Mouse (Mus musculus): ENCODE measurements around the gene Ankrd52. TPM values are rescaled to one million over a fixed set of nuclear protein-coding genes. Genes with fewer than 3 reads are reported as not detected.

Ankrd52 gene
- polyA plus RNA-seq, 1 experiment from 2014 or later, result 13.4 TPM

DNA sequence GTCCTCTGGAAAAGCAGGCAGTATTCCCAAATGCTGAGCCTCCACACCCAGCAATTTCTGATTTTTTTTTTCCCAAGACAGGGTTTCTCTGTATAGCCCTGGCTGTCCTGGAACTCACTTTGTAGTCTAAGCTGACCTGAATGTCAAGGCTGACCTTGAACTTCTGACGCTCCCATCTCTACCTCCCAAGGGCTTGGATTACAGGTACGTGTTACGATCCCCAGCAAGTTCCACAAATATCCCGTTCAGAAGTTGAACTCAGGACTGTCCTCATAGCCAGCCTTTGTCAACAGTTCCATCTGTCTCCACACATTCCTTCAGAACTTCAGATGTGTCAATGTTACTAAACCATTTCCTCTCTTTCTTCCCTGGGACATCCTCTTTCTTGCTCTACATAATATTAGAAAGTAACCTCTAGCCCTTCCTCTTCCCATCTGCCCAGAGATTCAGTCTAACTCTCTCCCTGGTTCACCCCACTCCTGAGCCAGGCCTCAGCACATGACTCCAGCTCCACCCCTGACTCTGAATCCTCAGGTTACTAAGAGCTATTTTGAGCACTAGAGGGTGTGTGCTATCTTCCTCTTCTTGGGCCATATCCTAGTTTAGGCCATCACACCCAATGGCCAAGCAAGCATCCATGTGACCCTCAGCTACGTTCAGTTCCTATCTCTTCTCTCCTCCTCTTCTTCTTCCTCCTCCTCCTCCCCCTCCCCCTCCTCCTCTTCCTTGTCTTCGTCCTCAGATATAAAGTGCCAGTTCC is 3.7 kb upstream of the Ankrd52 start:
- peak overlapping the region; percentile 39 for H3K27ac ChIP-seq (ENCODE audit: low read depth, low read length)
- DNase-seq (ENCODE audit: low spot score) (no peak), ATAC-seq (replicated peaks; ENCODE audit: low FRiP score) (no peak)
- 58% methylated on average over 6 of the region's 6 CpGs for WGBS
- no peak overlapping the region for H3K4me2 ChIP-seq
- H3K4me3 ChIP-seq (ENCODE audit: low read depth, low read length), result no peak overlapping the region
- no peaks in the 10 kb centered on the region for H3K9me3 ChIP-seq (ENCODE audit: control insufficient read depth, low read length)
- H3K4me1 ChIP-seq (replicated peaks; ENCODE audit: control insufficient read depth, insufficient read depth, low read length), result peaks cover 20% of the 10 kb centered on the region
- 0 out of 2 replicates have a peak overlapping the region, but pooled peaks have one; percentile 34 for H3K9ac ChIP-seq (ENCODE audit: low read depth, low read length)
- no peaks in the 10 kb centered on the region for H3K36me3 ChIP-seq (ENCODE audit: control insufficient read depth, insufficient read depth, low read length)
- H3K27me3 ChIP-seq (replicated peaks; ENCODE audit: control insufficient read depth, insufficient read depth, low read length), result no peaks in the 10 kb centered on the region

DNA sequence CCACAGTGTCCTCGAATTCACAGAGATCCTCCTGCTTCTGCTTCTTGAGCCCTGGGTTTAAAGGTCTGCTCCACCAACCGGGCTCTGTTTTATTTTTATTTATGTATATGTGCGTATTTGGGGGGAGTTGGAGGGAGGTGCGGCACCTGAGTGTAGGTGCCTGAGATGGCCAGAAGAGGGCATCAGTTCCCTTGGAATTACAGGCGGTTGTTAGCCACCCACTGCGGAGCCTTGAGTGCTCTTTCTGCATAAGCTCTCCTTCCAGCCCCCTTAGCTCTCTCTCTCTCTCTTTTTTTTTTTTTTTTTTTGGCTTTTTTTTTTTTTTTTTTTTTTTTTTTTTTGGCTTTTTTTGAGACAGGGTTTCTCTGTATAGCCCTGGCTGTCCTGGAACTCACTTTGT is 2.5 kb upstream of the Ankrd52 start:
- peaks cover 7% of the 10 kb centered on the region; the same call in 1 of the 2 replicates for H3K36me3 ChIP-seq (ENCODE audit: control insufficient read depth, insufficient read depth, low read length)
- WGBS, result 76% methylated on average over 6 of the region's 6 CpGs
- no peak overlapping the region for H3K27ac ChIP-seq (ENCODE audit: low read depth, low read length)
- no peak for ATAC-seq (replicated peaks; ENCODE audit: low FRiP score)
- no peaks in the 10 kb centered on the region for H3K9me3 ChIP-seq (ENCODE audit: control insufficient read depth, low read length)
- peaks cover 29% of the 10 kb centered on the region for H3K4me1 ChIP-seq (replicated peaks; ENCODE audit: control insufficient read depth, insufficient read depth, low read length)
- H3K27me3 ChIP-seq (replicated peaks; ENCODE audit: control insufficient read depth, insufficient read depth, low read length), result no peaks in the 10 kb centered on the region
- no peak overlapping the region for H3K9ac ChIP-seq (ENCODE audit: low read depth, low read length)
- no peak overlapping the region for H3K4me2 ChIP-seq
- DNase-seq (ENCODE audit: low spot score), result no peak
- H3K4me3 ChIP-seq (ENCODE audit: low read depth, low read length), result no peak overlapping the region

DNA sequence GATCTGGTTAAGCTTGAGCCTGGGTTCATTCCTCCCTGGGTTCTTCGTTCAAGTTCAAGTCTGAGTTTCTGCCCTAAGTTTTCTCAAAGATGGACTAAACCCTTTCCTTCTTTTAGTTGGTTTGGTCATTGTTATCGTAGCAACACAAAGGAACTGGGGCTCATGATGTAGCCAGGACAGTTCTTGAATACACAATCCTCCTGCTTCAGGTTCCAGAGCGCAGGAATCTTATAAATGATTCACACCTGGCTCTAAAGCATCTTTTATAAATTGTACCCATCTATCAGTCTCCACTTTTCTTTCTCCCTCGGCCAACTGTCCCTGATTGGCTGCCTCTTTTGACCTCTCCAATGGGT is 838 bp upstream of the Ankrd52 start:
- Histone ChIP-seq H3K36me3 (ENCODE audit: control insufficient read depth, insufficient read depth, low read length) (peaks cover 9% of the 10 kb centered on the region; the same call in 1 of the 2 replicates), H3K27ac (ENCODE audit: low read depth, low read length) (peak overlapping the region; percentile 88), H3K4me3 (ENCODE audit: low read depth, low read length) (peak overlapping the region; percentile 82), H3K9ac (ENCODE audit: low read depth, low read length) (peak overlapping the region; percentile 87), H3K27me3 (replicated peaks; ENCODE audit: control insufficient read depth, insufficient read depth, low read length) (no peaks in the 10 kb centered on the region), H3K4me2 (peak overlapping the region; percentile 84), H3K4me1 (replicated peaks; ENCODE audit: control insufficient read depth, insufficient read depth, low read length) (peaks cover 26% of the 10 kb centered on the region), H3K9me3 (ENCODE audit: control insufficient read depth, low read length) (no peaks in the 10 kb centered on the region)
- 46% methylated on average over 4 of the region's 4 CpGs for WGBS
- DNase-seq (ENCODE audit: low spot score) (no peak), ATAC-seq (replicated peaks; ENCODE audit: low FRiP score) (no peak)

DNA sequence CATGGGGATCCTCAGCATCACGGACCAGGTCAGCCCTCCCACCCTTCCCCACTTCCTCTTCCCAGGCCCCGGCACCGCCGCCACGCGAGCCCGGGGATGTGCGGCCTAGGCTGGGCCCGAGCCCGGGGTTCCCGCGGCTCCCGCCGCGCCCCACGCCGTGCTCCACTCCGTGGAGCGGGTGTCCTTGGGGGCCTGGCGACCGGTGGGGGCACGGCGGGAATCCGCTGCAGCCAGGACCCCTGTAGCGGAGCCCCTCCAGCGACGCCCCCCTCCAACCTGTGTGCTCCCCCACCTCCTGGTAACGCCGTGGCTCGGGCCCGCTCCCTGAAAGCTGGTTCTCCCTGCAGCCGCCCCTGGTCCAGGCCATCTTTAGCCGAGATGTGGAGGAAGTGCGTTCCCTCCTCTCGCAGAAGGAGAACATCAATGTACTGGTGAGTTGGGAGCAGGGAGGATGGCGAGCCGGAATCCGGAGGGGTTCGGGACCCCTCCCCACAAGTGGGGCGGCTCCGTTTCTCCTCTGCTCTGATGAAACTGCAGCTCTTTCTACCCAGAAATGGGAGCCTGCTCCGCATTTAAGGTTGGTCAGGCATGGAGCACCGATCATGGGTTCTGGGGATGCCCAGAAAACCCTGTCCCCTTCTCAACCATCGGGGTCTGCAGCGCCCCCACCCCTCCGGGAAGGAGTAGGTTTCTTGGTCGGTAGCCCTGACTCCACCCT is 466 bp downstream of the Ankrd52 start:
- Histone ChIP-seq H3K36me3 (ENCODE audit: control insufficient read depth, insufficient read depth, low read length) (peaks cover 19% of the 10 kb centered on the region), H3K4me1 (replicated peaks; ENCODE audit: control insufficient read depth, insufficient read depth, low read length) (peaks cover 26% of the 10 kb centered on the region), H3K9me3 (ENCODE audit: control insufficient read depth, low read length) (no peaks in the 10 kb centered on the region), H3K9ac (ENCODE audit: low read depth, low read length) (peak overlapping the region; percentile 87), H3K27ac (ENCODE audit: low read depth, low read length) (peak overlapping the region; percentile 88), H3K4me3 (ENCODE audit: low read depth, low read length) (peak overlapping the region; percentile 82), H3K27me3 (replicated peaks; ENCODE audit: control insufficient read depth, insufficient read depth, low read length) (no peaks in the 10 kb centered on the region), H3K4me2 (peak overlapping the region; percentile 84)
- peak; percentile 66 for ATAC-seq (replicated peaks; ENCODE audit: low FRiP score)
- DNase-seq (ENCODE audit: low spot score), result peak; percentile 70
- 0% methylated on average over 47 of the region's 47 CpGs for WGBS

DNA sequence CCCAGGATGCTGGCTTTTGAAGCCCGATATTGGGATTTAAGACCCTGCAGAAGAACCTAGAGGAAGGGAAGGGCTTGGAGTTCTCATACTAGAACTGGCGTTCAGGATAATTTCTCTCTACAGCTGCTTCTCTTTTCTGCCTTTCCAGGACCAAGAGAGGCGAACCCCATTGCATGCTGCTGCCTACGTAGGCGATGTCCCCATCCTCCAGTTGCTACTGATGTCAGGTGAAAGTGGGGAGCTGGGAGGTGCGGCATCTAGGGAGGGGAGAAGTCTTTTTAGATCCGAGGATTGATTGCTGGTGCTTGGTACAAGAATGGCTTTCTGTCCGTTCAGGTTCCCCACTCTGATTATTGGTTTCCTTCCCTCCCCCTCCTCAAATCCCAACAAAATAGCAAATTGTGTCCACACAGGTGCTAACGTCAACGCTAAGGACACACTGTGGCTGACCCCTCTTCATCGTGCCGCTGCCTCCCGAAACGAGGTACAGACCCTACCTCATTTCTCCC is 1.1 kb downstream of the Ankrd52 start:
- H3K27ac ChIP-seq (ENCODE audit: low read depth, low read length), result no peak overlapping the region
- peak overlapping the region; percentile 82 for H3K4me3 ChIP-seq (ENCODE audit: low read depth, low read length)
- ATAC-seq (replicated peaks; ENCODE audit: low FRiP score), result no peak
- H3K27me3 ChIP-seq (replicated peaks; ENCODE audit: control insufficient read depth, insufficient read depth, low read length), result no peaks in the 10 kb centered on the region
- no peaks in the 10 kb centered on the region for H3K9me3 ChIP-seq (ENCODE audit: control insufficient read depth, low read length)
- peak overlapping the region; percentile 87 for H3K9ac ChIP-seq (ENCODE audit: low read depth, low read length)
- DNase-seq (ENCODE audit: low spot score), result no peak
- peaks cover 25% of the 10 kb centered on the region for H3K4me1 ChIP-seq (replicated peaks; ENCODE audit: control insufficient read depth, insufficient read depth, low read length)
- H3K36me3 ChIP-seq (ENCODE audit: control insufficient read depth, insufficient read depth, low read length), result peaks cover 25% of the 10 kb centered on the region
- peak overlapping the region; percentile 84 for H3K4me2 ChIP-seq
- WGBS, result 65% methylated on average over 14 of the region's 14 CpGs

DNA sequence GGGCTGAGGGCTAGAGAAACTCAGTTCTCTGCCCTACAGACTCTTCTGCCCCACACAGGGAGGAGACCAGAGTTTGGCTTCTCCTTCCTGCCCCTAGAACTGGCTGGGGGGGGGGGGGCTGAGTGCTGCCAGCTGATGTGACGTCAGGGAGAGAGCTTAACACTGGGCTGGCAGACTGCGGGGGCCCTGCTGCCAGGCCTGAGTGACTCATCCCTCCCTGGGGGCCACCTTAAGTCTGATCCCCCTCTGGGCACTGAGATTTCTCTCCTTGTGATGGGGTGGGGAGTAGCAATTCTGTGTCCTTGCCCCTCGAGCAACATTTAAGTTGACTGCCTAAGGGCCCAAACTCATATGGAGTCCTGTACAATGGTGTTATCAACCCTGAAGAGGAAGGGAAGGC is 1.5 kb downstream of the Ankrd52 start:
- H3K4me2 ChIP-seq, result peak overlapping the region; percentile 84
- no peak for DNase-seq (ENCODE audit: low spot score)
- WGBS, result 80% methylated on average over 3 of the region's 3 CpGs
- H3K36me3 ChIP-seq (ENCODE audit: control insufficient read depth, insufficient read depth, low read length), result peaks cover 29% of the 10 kb centered on the region
- peak overlapping the region; percentile 82; the same call in 1 of the 2 replicates for H3K4me3 ChIP-seq (ENCODE audit: low read depth, low read length)
- H3K27ac ChIP-seq (ENCODE audit: low read depth, low read length), result no peak overlapping the region
- ATAC-seq (replicated peaks; ENCODE audit: low FRiP score), result no peak
- H3K27me3 ChIP-seq (replicated peaks; ENCODE audit: control insufficient read depth, insufficient read depth, low read length), result no peaks in the 10 kb centered on the region
- peak overlapping the region; percentile 87; the same call in 1 of the 2 replicates for H3K9ac ChIP-seq (ENCODE audit: low read depth, low read length)
- no peaks in the 10 kb centered on the region for H3K9me3 ChIP-seq (ENCODE audit: control insufficient read depth, low read length)
- peaks cover 22% of the 10 kb centered on the region for H3K4me1 ChIP-seq (replicated peaks; ENCODE audit: control insufficient read depth, insufficient read depth, low read length)

DNA sequence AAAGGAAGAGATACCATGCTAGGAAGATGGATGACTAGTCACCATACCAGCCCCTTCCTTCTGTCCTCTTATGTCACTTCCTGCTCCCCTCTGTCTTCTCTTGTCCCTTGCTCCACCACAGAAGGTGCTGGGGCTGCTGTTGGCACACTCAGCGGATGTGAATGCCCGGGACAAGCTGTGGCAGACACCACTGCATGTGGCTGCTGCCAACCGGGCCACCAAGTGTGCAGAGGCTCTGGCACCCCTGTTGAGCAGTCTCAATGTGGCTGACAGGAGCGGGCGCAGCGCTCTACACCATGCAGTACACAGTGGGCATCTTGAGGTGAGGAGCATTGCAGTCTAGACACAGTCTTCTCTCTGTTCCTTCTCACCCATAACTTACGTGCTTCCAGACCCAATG is 2.3 kb downstream of the Ankrd52 start:
- Histone ChIP-seq H3K9me3 (ENCODE audit: control insufficient read depth, low read length) (no peaks in the 10 kb centered on the region), H3K9ac (ENCODE audit: low read depth, low read length) (no peak overlapping the region), H3K4me1 (replicated peaks; ENCODE audit: control insufficient read depth, insufficient read depth, low read length) (peaks cover 22% of the 10 kb centered on the region), H3K36me3 (ENCODE audit: control insufficient read depth, insufficient read depth, low read length) (peaks cover 37% of the 10 kb centered on the region), H3K4me3 (ENCODE audit: low read depth, low read length) (no peak overlapping the region), H3K4me2 (no peak overlapping the region), H3K27me3 (replicated peaks; ENCODE audit: control insufficient read depth, insufficient read depth, low read length) (no peaks in the 10 kb centered on the region), H3K27ac (ENCODE audit: low read depth, low read length) (no peak overlapping the region)
- ATAC-seq (replicated peaks; ENCODE audit: low FRiP score), result no peak
- DNase-seq (ENCODE audit: low spot score), result no peak
- 85% methylated on average over 7 of the region's 7 CpGs for WGBS

DNA sequence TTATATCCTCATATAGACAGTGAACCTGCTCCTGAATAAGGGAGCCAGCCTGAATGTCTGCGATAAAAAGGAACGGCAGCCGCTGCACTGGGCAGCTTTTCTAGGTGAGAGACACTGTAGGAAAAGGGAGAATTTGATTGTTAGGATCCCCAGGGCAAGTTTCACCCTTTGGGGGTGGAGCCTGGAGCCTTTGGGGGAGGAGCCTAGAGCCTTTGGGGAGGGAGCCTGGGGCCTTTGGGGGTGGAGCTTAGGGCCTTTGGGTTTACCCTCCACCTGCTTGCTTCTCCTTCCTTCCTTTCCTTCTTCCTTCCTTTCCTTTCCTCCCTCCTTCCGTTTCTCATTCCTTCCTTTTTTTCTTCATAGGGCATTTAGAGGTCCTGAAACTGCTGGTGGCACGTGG is 3.6 kb downstream of the Ankrd52 start:
- no peak overlapping the region for H3K4me2 ChIP-seq
- H3K36me3 ChIP-seq (ENCODE audit: control insufficient read depth, insufficient read depth, low read length), result peaks cover 46% of the 10 kb centered on the region
- no peak for DNase-seq (ENCODE audit: low spot score)

More for the DNA sequence above, 3.6 kb downstream of the Ankrd52 start:
- Histone ChIP-seq H3K4me3 (ENCODE audit: low read depth, low read length) (no peak overlapping the region), H3K9me3 (ENCODE audit: control insufficient read depth, low read length) (no peaks in the 10 kb centered on the region), H3K9ac (ENCODE audit: low read depth, low read length) (no peak overlapping the region), H3K27me3 (replicated peaks; ENCODE audit: control insufficient read depth, insufficient read depth, low read length) (no peaks in the 10 kb centered on the region), H3K27ac (ENCODE audit: low read depth, low read length) (no peak overlapping the region), H3K4me1 (replicated peaks; ENCODE audit: control insufficient read depth, insufficient read depth, low read length) (peaks cover 22% of the 10 kb centered on the region)
- WGBS, result 91% methylated on average over 5 of the region's 5 CpGs
- ATAC-seq (replicated peaks; ENCODE audit: low FRiP score), result no peak
